Mouse (Mus musculus) heart, adult 2 months (tissue): ENCODE measurements at regions not wholly inside any gene's neighbourhood (a gene's known extent, or its start where the extent isn't known, plus 50 kb on each side); places are given as distances from the start of the nearest gene placed in this dataset.

Experiments used
- CTCF ChIP-seq: fragments of 200-600 bp; IDR thresholded peaks from 2 replicates; pipeline ENCODE4 v1.8.1; 2022; ENCODE audit warnings: antibody characterized with exemption, mild to moderate bottlenecking, moderate library complexity
- EP300 ChIP-seq: fragments of 200-500 bp; IDR thresholded peaks from 2 replicates; pipeline ENCODE4 v1.6.1; 2011; ENCODE audit warnings: low read depth, low read length, control low read depth; ENCODE audit not compliant: insufficient read depth
- POLR2A ChIP-seq: fragments of 200-500 bp; IDR thresholded peaks from 2 replicates; pipeline ENCODE4 v1.6.1; 2011; ENCODE audit warnings: mild to moderate bottlenecking, low read depth, low read length, control low read depth; ENCODE audit not compliant: insufficient read depth

DNA sequence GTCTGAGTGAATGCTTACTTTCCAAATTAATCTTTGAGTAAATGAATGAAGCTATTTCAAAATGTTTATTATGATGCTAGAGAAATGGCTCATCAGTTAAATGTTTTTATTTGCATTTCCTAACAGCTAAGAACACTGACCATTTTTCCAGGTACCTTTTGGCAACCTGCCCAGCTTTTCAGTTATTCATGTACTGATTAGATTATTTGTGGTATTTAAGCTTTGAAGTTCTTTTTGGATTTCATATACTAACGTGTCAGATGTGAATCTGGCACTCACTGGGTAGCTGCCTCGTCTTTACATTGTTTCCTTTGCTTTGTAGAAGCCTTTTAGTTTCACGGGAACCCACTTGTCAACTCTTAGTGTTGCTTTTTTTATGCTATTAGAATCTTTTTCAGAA is 79.3 kb upstream of the Zfp280d start:
- TF ChIP-seq EP300, result no peak
- TF ChIP-seq CTCF, result no peak
- TF ChIP-seq POLR2A, result no peak
